Mouse (Mus musculus) cerebellum, adult 18-20 months (tissue): ENCODE measurements around the gene Exosc10.
A peak's percentile ranks its signal among the peaks of the same experiment; 100 is the strongest.

Experiments used
- DNase-seq, 2 experiments: peaks; one replicate each; pipeline ENCODE4 v3.0.0; 2021

The Exosc10 gene

DNA sequence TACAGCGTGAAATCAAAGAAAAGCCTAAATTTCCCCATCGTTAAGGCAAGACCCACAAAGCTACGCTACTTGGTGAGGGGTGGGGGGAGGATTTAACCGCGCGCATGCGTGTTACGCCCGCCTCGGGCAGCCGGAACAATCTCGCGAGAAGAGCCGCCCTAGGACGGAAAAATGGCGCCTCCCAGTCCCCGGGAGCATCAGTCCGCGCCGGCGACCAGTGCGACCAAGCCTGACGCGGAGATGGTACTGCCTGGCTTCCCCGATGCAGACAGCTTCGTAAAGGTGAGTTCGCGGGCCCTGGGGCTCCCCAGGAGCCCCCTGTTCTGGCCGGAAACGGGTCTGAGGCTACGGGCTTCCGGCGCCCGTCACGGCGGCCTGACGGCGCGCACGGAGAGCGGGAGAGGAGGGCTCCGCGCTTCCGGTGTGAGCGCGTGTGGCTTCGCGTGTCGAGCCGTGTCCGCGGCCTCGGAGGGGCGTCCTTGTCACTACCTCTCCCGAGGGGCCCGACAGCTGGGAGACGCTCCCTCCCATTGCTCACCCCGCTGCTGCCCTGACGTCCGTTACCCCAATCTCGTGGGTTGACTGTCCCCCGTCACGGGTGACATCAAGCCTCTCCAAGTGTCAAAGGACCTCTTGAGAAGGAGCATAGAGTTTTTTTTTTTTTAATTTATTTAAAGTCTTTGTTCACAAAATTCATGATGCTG is at the start of gene Exosc10:
Exosc10 (plus strand) TSS at position 133 of the 704 bp plus-strand sequence.
- peak; percentile 85 to 90 for DNase-seq

DNA sequence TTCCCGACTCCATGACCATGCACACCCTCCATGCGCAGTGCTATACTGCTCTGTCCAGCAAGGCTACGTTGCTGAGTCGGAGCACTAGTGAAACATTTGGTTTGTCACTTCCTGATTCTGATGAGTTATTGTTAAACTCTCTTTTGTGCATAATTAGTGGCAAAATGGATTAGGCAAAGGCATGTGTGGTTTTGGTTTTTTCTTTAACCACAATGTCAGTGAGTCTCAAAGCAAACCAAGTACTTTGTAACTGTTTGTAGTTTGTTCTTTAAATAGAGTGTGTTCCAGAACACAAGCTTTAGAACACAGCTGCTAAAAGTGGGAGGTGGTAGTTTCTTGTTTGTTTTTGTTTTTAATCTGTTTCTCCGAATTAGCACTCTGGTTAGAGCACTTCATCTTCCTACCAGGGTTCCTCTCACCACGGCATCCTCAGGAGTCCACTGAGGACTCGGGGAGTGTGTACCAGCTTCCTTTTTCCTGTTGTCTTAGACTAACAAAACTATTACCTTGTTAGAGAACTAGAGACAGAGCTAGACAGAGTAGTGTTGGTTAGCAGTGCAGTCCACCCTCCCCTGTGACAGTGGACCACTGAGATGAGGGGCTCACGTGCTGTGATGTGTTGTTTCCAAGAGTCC is 48.7 kb upstream of the Exosc10 start:
- no peak for DNase-seq

DNA sequence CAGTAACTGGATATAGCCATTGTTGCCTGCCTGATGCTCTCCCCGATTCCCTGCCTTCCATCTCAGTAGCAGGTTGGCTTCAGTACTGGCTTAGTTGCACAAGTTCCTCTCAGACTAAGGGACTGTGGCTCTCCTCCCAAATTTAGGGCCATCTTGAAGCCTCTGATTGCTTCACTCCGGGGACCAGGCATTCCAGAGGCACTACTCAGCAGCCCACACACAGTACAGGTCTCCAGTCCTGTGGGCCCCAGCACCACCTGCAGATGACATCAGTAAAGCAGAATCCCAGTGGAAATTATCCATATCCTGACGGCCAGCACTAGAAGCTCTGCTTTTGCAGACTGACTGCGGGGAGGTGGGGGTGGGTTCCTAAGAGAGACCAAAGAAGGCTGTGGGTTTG is 47.5 kb upstream of the Exosc10 start:
- no peak for DNase-seq

DNA sequence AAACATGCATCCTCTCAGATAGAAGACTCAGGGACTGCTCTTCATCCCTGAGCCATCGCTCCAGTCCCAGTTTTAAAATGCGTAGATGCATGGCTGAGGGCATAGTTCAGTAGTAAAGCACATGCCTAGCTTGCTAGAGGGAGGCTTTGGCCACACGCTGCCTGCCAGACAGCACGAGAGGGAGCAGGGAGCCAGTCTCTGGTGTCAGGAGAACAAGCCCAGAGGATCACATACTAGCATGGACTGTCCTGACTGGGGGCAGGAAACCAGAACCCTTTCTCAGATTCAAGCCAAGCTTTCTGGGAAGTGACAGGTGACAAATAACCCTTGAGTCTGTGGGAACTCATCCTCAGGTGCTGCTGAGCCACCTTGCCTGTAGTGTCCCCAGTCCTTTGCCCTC is 46.9 kb upstream of the Exosc10 start:
- DNase-seq = no peak

DNA sequence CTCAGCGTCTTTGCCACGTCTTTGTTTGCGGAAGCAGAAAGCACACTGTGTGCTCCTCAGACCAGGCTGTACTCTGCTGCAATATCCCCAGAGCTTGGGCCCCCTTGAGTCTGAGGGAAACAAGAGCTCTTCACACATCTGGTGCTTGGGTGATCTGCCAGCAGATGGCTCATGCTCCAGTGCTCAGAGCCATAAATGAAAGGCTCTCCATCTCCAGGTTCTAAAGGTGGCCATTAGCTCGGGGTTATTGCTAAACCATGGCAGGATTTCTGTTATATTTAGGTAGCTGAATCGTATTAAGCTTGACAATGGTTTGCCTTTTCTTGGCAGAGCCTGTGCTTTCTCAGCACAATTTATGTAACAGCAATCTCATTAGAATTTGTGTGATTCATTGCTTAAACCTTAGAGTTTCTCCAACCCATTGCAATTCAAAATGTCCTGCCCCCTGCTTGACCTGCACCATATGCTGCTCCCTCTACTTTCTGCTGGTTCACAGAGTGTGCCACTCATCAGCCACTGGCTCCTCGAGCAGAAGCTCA is 45.1 kb upstream of the Exosc10 start:
- DNase-seq = no peak

DNA sequence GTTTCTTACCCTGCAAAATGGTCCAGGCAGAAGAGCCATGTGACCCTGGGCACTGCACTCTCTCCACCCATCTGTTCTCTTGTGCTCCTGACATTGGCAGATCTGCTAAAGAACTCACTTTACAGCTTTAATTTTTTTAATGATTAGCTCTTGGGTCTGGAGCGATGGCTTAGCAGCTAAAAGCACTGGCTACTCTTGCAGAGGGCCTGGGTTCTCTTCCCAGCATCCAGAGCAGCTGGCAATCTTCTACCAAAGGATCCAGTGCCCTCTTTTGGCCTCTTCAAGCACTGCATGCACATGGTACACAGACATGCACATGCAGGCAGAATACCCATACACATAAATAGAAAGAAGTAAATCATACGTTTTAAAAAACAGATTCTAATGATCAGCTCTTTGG is 42.9 kb upstream of the Exosc10 start:
- no peak for DNase-seq

DNA sequence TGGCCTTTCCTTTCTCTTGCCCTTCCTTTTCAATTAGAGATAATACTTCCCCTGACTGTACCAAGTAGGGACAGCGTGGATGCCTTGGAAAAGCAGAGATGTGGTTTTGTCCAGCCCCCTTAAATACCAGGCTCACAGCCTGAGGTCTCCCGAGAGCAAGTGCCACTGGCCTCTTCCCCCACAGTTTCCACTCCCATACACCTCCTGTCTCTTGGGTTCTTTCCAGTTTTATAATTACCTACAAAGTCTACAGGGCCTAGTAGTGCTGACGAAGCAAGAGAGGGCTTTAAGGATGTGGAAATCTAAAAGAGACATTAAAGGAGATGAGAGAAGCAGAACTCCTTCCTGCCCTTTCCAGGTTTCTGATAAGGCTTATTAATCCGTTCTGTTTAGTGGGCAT is 40.4 kb upstream of the Exosc10 start:
- no peak for DNase-seq

DNA sequence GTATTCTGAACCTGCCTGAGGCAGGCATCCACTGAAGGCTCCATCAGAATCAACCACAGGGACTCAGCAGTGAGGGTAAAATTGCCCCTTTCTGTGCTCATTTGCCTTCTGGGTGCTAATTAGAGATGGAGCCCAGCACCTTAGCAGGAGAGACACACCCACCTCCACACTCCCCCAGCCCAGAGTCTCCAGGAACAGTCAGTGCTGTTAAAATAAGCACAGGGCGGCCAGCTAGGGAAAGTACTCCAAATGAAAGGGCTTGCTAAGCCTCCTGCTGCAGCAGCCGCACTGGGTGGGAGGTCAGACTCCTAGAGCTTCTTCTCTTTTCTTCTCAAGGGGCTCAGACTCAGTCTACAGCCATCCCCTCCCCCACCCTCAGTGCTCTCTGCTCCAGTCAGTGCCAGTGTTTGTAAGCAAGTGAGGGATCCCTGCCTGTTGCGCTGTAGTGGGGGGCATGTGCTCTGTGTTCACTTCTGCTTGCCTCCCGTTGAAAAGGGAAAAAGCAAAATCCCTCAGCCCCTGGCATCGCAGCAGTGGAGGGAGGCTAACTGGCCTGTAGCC is 39.9 kb upstream of the Exosc10 start:
- DNase-seq = no peak

DNA sequence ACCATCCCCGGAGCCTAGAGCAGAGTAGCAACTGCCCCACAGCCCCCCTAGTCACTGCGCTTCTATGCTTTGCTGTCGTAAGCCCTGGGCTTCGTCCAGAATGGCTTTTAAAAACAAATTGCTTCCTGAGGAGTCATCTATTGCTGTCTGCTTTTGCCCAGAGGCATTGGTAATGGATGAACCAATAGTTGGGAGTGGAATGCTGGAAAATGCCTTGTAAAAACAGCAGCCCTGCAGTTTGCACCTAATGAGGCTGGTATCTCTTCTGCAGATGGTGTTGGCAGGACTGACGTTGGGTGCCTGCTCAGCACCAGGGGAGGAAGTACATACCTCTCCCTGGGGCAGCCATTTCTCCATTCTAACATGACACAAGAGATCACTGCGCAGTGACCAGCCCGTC is 34.7 kb upstream of the Exosc10 start:
- no peak for DNase-seq

DNA sequence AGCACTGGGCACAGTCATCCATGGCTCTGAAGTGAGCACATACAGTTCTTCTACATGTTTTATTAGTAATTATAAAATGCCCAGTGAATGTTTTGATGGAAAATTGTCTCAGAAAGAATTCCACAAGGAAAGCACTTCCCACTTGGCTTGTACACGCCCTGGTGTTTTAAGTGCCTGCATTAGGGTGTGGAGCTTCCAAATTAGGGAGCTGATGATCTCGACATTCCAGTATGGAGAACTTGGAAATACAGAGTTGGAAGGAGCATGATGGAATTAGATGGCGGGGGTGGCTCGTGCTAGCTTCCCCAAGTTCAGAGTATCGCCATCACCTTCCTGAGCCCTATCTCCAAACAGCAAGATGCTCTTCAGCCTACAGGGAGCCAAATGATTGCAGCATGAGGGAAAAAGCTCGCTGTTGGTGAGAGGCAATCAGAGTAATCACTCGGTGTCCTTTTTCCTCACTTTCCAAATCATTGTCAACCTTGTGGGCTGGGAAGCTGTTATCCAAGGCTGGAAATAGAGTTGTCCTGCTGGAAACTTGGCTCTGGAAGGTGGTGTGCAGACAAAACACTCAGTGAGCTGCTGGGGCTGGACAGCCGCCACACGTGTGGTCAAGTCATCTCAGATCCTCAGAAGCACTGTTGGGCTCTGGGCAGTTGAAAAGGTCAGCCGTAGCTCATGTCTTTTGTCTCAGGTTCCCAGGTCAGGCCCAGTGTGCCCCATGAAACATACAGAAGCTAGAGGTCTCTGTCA is 30.9 kb upstream of the Exosc10 start:
- DNase-seq = no peak

DNA sequence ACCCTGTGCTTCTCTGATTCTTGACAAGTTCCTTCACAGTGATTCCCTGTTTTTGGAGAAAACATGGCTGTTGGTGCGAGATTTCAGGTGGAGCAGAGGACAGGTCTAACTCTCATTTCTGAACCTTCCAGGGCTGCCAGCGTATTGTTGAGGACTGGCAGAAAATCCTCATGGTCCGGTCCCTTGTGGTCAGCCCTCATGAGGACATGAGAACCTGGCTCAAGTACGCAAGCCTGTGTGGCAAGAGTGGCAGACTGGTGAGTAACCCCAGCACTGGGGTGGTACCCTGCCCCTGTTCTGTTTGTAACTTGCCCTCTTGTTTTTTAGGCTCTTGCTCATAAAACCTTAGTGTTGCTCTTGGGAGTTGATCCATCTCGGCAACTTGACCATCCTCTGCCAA is 27.9 kb upstream of the Exosc10 start:
- no peak for DNase-seq

DNA sequence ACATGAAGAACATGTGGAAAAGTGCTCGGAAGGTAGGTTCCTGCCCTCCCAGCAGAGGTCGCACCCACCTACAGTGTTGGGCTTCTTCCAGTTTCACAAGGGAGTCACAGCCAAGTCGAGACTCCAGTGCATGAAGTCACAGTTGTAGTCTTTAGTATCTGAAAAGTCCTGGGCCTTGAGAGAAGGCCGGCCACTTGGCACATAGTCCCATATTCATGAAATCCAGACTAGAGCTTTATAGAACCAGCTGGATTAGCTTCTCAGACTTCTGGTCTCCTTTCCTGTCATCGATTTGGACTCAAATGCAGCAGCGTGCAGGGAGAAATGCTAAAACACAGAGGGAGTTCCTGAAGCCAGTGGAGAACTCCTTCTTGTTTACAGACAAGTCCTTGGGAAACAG is 27.5 kb upstream of the Exosc10 start:
- no peak for DNase-seq

DNA sequence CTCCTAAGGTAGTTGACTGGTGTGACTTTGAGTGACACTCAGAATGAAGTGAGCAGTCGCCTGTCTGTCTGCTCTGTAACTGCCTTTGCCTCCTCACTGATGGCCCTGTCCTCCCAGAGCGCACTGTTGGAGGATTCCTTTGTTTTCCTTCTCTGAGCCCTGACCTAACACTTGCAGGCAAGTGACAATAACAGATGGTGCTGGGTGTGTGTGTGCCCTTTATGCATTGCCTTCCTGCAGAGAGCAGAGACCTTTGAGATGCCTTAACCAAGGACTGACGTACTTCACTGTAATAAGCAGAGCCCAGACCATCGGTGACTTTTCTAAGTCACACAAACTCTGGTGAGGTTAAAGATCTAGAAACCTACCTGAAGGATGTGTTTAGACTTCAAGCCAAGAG is 26.9 kb upstream of the Exosc10 start:
- peak; percentile 19 to 25 for DNase-seq

DNA sequence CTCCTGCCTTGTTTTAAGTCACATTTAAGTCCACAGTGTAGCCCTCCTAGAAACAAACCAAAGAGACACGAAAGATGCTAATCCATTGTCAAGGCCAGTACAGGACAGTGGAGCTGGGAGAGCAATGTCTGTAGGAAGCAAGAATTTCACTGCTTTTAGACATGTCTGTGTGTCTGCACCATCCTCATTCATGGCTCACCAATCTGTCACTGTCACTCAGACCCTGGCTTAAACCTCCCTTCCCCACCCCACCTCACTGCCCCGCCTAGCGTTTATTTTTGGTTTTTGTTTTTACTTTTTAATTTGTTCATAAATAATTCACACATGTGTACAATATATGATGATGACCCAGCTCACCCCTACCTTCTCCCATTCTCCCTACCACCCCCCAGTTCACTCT is 25.7 kb upstream of the Exosc10 start:
- DNase-seq = no peak

DNA sequence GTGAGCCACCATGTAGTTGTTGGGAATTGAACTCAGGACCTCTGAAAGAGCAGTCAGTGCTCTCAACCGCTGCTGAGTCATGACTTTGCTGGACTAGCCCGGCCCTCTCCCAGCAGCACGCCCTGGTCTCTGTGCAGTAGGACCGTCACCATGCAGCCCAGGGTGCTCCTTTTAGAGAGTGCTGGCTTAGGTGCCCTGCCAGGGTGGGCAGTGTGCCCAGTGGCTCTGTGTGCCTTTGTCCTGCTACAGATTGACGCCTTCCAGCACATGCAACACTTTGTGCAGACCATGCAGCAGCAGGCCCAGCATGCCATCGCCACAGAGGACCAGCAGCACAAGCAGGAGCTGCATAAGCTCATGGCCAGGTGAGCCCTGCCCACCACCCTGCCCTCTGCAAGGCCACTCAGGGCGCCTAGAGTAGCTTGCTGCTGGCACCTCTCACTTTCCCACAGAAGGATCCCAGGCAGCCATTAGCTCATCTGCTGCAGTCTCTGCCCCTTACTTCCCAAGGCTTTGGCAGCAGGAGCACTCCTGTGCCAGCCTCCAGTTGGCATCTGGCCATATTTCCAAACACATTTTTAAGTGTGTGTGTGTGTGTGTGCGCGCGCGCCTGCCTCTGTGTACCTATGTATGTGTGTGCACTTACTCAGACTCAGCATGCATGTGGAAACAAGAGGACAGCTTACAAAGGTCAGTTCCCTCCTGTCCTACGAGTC is 24.5 kb upstream of the Exosc10 start:
- DNase-seq = peak; percentile 42 to 52

DNA sequence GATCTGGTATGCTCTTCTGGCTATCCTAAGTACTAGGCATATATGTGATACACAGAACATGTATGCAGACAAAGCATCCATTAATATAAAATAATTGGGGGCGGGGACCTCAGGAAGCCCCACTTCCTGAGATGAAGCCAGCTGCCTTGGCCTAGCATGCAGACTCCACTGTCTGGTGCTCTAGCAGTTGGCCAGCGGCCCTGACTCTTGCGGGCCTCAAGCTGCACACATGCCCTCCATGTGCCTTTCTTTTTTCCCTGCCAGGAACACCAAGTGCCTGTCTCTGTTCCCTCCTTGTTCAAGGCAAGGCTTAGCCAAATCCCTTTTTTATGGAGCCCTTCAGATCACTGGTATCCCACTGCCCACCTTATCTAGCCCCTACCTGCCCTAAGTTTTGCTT is 22.4 kb upstream of the Exosc10 start:
- peak; percentile 18 to 27 for DNase-seq

DNA sequence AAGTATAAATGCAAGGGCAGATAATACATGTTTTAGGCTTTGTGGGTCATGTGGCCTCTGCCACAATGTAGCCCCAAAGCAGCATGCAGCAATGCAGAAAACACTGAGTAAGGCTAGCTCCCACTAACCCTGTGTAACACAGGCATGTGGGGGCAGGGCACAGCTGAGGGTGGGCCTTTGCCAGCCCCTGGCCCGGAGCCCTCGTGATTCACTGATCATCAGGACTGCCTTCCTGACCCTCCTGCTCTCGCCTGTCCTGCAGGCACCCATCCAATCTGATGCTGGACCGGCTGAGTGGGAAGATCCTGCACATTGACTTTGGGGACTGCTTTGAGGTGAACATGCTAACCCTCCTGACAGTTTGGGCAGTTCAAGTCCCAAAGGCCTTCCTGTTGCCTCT is 9.1 kb upstream of the Exosc10 start:
- DNase-seq = no peak

DNA sequence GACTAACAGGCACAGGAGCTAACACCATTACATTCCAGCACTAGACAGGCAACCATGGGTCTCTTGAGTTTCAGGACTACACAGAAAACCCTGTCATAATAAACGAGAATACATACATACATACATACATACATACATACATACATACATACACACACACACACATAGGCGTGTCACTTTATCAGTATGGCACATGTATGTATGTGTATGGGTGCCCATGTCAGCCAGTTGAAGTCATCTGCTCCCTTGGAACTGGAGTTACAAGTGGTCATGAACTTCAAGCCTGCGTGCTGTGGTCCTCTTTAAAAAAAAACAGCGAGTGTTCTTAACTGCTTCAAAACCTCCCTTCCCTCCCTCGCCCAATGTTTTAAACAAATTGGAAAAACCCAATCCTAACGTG is 463 bp upstream of the Exosc10 start:
- no peak for DNase-seq

DNA sequence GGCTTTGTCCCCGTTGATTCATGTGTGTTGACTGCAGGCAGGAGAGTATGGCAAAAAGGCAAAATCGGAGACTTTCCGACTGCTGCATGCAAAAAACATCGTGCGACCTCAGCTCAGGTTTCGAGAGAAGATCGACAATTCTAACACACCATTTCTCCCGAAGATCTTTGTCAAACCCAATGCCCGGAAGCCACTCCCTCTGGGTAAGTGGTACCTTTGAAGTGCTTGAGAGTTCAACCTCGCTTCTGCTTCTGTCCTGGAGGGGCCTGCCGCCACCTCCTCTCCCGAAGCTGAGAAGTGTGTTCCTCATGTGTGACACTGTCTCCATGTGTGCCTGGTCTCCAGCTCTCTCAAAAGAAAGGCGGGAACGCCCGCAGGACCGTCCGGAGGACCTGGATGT is 4.4 kb downstream of the Exosc10 start:
- DNase-seq = no peak

DNA sequence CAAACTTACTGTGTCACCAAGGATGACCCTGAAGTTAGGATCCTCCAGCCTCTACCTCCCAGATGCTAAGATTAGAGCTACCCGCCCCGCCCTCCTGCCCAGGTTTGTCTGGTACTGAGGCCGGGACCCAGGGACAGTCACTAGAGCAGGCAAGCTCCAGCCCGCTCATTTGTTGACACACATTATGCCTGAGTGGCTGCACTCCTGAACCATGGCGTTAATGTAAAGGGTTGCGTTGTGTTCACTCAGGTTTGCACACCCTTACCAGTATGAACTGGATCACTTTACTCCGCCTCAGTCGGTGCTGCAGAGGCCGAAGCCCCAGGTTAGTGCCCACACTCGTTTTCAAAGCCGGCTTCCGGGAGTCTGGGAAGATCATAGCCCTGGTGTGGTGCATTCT is 5.4 kb downstream of the Exosc10 start:
- DNase-seq = no peak

DNA sequence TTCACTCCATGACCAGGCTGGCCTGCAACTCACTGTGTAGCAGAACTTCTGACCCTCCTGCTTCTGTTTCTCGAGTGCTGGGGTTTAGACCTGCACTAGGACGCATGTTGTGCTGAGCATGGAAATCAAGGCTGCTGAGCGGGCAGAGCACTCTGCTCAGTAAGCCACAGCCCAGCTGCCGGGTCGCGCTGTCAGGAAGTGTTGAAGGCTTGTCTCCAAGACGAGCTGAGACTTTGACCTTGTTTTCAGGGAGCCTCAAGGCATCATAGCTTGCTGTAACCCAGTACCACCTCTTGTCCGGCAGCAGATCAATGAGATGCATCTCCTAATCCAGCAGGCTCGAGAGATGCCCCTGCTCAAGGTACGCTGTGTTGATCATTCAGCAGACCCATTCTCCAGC is 11.9 kb downstream of the Exosc10 start:
- DNase-seq = no peak

DNA sequence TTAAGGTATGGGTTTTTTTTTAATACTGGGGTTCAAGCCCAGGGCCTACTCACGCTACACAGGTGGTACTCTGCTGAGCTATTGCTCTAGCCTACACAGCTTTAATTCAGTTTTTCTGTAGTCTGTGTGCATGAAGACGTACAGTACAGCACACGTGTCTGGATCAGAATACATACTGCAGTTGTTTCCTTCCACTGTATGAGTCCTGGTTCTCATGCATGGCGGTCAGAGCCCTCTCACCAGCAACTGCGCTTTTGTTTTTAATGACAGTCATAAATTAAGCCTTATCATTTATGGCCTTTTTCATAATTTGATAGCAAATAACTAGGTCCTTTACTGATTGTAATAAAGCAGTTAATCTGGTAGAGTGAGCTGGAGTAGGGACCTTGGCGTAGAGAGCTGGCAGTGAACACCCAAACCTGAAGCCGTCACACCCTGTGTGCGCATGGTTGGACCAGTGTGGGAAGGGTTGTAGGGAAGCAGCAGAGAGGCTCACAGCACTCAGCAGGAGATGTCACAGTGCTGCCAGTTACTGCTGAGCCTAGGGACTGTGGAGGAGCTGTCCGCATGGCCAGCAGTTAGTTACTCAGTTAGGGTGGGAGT is 12.6 kb downstream of the Exosc10 start:
- DNase-seq = no peak

DNA sequence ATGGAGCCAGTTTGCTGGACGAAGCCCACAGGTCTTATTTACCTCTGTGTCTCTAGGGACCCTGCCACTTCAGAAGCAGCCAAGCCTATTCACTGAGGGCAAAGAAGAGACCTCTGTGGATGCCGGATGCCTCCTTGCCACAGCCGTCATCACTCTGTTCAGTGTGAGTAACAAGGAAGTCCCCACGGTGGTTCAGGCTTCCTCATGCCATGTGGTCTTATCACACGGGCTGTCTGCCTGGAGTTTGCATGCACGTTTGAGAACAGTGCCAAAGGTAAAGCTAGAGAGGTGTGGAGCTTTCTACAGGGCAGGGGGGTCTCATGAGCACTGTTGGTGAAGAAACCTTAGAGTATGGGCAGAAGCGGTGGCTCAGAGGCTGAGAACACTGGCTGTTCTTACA is 15.0 kb downstream of the Exosc10 start:
- DNase-seq = no peak
